Mouse (Mus musculus): ENCODE measurements around the gene Hspbap1.

- no peak for TF ChIP-seq CTCF (IDR thresholded peaks at IDR 0.05; ENCODE audit: insufficient read depth, low read depth, low read length)
- TF ChIP-seq POLR2A (IDR thresholded peaks at IDR 0.05; ENCODE audit: insufficient read depth, low read depth, low read length) = no peak
Observed at GRCm38 (mm10) chr16:35748237-35748603, 22.0 kb upstream of the Hspbap1 start.

Measured in olfactory bulb, adult 2 months (tissue).